Mouse (Mus musculus) spleen, postnatal 4 days (tissue): ENCODE results near the gene Klra1.
"Not testable (repeated sequence)": the region's sequence is repeated elsewhere in the genome, so short reads cannot be mapped to it uniquely, and the experiment has no call there.

Source experiments
- DNase-seq, 2 experiments: peaks; one replicate each; pipeline ENCODE4 v3.0.0; 2022; ENCODE audit warnings: low spot score in 2 of 2

The Klra1 gene

DNA sequence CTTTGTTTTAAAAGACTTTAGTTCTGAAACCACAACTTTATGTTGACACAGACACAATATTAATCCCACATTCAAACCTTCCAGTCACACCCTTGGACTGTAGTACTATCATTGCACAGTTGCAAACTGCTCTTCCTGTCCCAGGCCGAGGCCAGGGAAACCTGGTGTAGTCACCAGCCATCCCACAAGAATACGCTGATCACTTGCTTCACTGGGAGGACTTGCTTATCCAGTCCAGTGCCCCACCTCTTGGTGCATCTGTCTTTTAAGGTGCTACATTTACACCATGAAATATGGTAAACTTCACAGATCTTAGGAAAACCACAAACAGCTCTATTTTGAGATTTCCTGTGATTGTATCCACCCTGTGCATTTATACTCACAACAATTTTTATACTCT, at the start of gene Klra1:
Gene Klra1 (minus strand): TSS at position 125 of the 400 bp plus-strand sequence.
- no peak for DNase-seq

DNA sequence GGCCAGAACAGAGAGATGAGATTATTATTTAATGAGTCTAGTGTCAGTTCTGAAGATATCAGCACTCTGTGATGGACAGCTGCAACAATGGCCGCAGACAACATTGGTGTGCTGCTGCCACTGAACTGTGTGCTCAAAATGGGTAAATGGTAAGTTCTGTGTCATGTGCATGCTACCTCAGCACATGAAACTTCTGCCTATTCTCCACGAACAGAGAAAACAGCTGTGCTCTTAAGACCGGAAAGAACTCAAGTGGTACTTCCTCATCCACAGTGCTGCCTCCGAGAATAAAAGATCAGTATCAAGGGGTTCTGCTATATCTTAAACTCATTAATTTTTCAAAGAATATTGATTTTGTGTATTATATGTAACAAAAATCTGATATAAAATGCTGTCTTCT, 42.8 kb upstream of the Klra1 start:
- no peak for DNase-seq

DNA sequence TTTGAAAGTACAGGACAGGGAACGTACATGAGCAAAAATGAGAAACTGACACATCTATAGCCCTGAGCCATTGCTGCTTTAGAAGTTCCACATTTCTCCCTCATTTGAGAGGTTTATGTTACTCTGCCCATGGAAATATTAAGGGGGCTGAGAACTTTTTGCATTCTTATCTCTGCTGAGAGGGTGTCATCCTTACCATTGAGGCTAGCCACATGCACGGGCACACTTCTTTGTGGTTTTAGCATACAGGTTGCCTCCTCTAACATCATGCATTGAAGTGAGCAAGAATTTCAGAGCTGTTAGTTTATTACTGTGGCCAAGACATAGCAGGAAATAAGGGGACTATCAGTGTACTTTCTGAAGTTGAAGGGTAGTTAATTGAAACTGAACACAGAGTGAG, 32.5 kb upstream of the Klra1 start:
- DNase-seq, result no peak

DNA sequence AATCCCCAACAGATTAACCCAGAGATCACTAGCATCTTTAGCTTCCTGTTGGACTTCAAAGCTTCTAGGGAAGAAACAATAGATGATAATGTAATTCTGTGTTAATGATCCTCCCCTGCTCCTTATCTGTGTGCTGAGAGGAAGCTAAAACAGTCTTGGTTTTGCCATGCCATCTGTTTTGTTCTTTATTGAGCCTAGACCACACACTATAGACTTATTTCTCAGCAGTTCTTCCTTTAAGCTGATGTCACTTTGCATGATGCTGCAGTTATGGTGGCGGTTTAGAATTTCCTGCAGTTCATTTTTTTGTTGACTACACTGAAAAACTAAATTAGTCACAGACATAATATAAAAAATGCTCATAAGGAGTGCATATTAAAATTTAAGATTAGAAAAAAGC, 18.2 kb upstream of the Klra1 start:
- no peak for DNase-seq

GRCm38 (mm10) chr6:130385803-130386202, 871 bp downstream of the Klra1 start:
- DNase-seq, result no peak

GRCm38 (mm10) chr6:130382375-130382774, 4.3 kb downstream of the Klra1 start:
- DNase-seq, result no peak

DNA sequence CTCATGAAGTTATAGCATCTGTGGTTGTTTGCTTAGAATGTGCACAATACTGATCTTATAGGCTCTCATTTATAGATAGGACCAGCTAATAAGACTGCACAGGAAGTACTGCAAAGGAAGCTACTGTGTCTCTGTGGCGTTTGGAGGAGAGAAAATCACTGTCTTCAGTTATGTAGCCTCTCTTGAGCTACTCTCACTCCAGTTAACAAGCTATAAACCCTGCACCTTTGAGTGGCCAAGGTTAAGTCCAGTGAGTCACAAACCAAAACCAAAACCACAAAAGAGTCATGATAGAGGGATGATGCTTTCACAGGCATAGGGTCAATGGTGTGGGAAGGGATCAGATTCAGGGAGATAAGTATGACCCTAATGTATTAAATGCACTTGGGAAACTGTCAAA, 41.3 kb downstream of the Klra1 start:
- not testable (repeated sequence) for DNase-seq

GRCm38 (mm10) chr6:130341973-130342372, 44.7 kb downstream of the Klra1 start:
- DNase-seq, result not testable (repeated sequence)

GRCm38 (mm10) chr6:130337411-130337810, 49.3 kb downstream of the Klra1 start, which contains the start of gene Klra3:
Gene Klra3, minus strand, starts transcription at chr6:130337574.
- DNase-seq, result no peak
